Mouse (Mus musculus): ENCODE data around the gene Tmem170b.

Tmem170b gene

GRCm38 (mm10) chr13:41605099-41606010, at the start of gene Tmem170b:
Gene Tmem170b (plus strand): TSS chr13:41605907.
- under 1% methylated on average over 86 of the region's 87 CpGs for WGBS

DNA sequence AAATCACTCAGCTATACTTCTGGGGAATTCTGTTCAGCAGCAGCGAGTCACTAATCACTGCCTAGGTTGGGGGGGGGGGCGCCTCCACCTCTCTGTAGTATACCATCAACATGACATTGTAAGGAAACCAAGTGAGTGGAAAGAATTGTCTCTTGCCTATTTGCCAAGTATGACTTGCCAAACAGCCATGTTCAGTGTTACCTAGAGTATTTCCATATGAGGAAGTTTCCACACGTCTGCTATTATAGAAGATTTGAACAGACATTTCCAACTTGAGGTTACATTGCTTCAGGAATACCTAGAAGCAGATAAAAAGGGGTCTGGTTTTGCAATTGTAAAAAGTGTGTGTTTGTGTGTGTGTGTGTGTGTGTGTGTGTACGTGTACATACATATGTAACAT, 44.7 kb upstream of the Tmem170b start:
- 94% methylated on average over 4 of the region's 4 CpGs for WGBS

DNA sequence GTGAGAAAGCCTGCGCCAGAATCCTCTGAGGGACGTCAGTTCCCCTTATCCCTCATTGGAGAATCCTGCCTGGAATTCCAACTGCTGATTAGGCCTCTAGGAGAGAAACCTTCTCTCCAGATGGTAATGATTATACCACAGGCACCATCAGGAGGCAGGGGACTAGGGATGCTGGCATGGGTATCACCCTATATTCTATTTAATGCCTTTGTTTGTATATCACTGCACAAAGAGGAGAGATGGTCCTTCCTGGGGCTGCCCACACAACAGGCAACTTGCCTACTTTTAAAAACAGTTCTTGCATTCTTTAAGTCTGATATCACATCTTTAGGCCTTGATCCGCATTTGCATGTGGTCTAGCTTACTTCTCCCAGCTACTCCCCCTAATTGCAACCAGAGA, 37.3 kb upstream of the Tmem170b start:
- 94% methylated on average over 3 of the region's 3 CpGs for WGBS

DNA sequence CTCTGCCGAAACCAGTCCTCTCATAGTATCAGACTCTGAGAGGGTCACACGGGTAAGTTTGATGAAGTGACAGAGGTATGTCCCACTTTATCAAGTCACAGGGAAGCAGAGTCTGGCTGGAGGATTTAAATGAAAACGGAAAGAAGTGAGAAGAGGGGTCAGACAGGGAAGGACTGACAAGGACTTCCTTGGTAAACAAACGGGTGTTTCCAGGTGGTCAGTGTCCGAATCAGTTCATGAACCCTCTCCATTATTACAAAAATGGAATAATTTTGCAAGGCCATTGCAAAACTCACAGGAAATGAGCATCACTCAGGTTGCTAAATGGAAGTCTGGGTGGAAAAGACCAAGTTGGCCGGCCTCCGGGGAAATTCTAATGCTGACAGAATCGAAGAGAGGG, 36.8 kb upstream of the Tmem170b start:
- WGBS: 95% methylated on average over 8 of the region's 8 CpGs

DNA sequence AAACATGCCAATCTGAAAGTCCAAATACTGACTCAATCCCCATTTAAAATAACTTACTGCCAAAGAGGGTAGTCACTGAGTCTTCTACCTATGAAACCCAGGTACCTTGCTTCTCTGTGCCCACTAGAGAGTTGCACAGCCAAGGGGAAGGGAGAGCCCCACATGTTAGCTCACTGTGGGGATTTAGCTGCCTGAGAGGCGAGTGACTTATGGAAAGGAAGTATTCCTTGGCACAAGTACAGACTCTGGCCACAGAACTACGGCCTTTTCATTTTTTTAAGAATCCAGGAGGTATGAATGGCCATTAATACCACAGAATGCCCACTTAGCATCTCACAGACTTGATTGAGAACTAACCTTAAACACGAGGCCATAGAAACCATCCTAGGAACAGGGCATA, 35.9 kb upstream of the Tmem170b start:
- 70% methylated on average over 3 of the region's 3 CpGs for WGBS

DNA sequence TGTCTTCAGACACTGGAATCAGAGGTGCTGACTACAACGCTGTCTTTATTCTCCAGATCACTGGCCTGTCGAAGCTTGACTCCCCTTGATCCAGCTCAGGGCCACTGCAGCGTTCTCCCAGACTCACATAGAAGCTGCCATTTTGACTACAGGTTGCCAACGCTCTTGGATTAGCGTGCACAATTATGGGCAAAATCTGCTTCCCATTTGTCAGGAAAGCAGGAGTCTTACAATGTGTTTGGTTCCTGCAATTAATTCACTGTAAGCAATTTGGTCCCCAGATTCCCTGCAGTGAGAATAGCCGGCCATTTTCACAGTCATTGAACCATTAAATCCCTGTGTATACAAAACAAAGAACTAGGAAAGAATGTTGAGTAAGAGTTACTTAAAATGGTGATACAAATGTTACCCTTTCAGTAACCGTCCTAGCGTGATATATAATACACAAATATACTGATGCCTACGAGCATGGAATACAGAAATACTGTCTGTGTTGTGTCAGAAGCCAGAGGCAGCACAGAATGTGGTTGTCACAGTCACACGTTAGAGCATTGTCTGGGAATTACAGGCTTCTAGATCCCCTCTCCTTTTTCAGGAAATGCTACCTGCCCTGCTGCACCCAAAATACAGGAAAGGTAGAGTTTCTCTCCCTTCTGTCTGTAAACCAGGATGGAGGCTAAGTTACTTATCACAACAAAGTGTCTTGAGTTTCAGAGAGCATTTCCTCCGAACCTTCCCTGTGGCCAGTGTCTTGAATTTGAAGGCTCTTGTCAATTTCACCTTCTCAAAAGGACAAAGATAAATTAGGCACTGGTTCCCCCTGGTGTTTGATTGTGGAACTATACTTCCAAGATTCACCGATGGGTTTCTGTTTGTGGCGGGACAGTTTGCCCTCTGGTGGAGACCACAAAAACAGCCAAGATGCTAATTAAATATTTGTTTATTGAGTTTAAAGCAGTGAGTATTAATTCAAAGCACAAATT, 34.0 kb upstream of the Tmem170b start:
- 47% methylated on average over 13 of the region's 13 CpGs for WGBS

DNA sequence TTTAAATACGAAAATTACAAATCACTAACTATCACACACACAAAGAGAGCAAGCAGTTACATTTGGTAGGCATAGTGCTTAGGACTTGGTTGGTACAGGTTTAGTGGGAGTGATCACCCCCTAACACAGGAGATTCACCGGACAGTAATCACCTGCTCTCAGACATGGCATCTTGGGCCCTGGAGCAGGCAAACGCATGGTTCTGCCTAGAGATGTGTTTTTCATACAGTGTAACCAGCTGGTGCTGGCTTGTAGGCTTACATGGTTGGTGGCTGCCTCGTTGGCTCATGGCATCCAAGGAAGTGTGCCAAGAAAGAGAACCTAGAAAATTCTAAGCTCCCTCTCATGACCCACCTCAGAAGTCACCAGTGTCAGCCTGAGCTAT, 33.4 kb upstream of the Tmem170b start:
- 38% methylated on average over 4 of the region's 4 CpGs for WGBS

DNA sequence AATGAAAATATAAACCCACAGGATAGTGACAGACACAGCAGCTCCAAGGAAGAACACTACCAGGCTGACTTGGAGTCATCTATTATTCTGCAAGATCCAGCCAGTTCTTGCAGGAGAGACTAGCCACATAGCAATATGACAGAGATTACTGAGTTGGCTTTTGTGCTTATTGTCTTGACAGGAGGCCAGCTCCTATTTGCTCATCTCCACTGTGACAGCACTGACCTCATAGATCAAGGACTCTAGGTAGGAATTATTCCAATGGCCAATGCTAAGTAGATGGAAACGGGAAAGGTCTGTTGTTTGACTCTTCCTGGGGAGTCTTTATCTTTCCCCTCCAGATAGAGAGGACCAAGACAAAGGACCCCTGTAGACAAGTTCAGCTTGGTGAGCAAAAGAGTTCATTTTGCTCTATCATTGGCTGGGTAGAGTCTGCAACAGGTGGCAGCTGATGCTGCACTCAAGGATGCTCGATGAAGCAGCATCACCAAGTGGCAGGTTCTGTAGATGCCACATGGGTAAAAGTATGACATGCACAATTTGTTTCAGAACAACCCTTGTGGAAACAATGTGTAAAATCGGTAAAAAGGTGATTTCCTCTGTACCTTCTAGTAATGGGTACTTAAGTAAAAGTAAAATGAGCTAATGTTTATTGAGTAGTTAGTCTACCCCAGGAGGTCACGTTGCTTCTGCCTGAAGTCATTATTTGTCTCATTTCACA, 32.4 kb upstream of the Tmem170b start:
- 39% methylated on average over 4 of the region's 4 CpGs for WGBS

DNA sequence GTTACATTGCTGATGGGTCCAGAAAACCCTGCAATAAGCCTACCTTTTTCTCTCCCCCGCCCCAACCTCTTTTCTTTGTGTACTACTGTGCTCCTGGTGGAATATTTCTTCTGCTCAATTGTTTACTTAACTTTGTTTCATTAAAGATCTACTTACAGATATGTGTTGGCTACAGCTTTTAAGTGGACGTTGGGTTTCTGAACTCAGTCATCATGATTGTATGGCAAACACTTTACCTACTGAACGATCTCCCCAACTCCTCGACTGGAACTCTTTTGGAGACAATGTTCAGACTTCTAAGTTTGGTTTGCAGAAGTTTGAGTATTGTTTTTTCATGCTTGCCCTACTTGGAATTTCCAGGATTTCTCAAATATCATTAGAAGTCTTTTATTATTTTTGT, 24.6 kb upstream of the Tmem170b start:
- WGBS: 80% methylated on average over 4 of the region's 4 CpGs

DNA sequence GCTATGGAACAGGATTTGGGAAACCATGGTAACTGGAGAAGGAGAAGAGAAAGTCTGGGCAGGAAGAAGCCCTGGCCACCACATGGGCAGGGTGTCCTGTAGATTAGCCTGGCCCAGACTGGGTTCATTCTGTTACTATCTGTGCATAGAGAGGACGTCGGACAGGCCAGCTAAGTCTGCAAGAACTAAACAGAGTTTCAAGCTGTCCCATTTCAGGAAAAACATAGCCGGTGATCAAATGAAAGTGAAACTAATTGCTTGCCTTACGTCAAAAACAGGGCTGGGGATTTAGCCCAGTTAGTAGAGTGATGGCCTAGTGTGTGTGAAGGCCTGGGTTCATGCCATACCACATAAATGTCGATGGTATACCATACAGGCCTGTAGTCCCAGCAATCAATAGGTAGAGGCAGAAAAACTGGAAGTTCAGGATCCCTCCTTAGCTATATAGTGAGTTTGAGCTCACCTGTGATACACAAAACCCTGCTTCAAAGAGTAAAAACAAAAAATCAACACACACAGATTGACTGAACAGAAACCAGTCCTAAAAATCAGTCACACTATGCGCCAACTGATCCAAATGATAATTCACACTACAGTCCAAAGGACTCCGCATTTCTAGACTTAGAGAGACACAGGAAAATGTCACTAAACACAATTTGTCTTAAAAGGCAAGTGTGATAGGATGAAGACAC, 21.9 kb upstream of the Tmem170b start:
- WGBS: 61% methylated on average over 7 of the region's 7 CpGs

- WGBS: 90% methylated on average over 3 of the region's 3 CpGs
These were observed 21.4 kb upstream of the Tmem170b start for GRCm38 (mm10) chr13:41584358-41584680.

- 93% methylated on average over 4 of the region's 4 CpGs for WGBS
These were observed 20.8 kb upstream of the Tmem170b start for GRCm38 (mm10) chr13:41584896-41585295.

DNA sequence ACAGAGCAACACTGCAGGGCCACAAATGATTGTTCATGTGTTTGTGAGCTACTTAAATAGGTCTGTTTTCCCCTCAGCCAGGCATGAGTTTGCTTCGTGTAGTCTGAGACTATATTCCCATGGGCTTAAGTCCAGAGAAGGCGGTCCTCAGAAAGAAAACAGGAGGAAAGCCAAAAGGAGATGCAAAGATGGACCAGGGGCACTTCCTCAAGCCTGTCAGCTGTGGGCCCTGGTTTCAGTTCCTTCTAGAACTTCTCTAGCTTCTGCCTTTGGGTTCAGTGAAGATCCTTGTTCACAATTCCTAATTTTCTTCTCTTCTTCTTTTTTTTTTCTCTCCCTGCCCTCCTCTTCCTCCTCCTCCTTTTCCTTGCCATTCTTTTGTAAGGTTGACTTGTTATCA, 9.0 kb upstream of the Tmem170b start:
- WGBS: 52% methylated on average over 2 of the region's 2 CpGs

DNA sequence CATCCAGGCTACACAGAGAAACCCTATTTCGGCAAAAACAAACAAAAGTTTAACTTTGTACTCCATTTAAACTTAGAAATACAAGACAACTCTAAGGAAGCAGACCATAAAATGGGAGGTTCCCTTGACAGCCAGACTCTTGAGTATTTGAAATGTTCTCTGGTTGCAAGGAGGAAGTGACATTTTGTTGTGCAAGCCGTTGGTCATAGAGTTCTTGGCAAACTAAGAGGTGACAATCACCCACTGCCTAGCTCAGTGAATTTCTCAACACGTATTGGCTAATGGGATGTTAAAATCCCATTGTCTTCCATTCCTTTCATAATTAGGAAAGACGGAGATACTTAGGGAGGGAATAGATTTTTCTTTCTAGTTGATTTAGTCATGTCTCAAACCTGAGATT, 5.7 kb upstream of the Tmem170b start:
- 69% methylated on average over 4 of the region's 4 CpGs for WGBS

GRCm38 (mm10) chr13:41601056-41601455, 4.7 kb upstream of the Tmem170b start:
- 90% methylated on average over 3 of the region's 3 CpGs for WGBS

- 69% methylated on average over 5 of the region's 5 CpGs for WGBS
These were observed 1.7 kb upstream of the Tmem170b start for GRCm38 (mm10) chr13:41603921-41604466.

- WGBS: 2% methylated on average over 60 of the region's 67 CpGs
These were observed 634 bp downstream of the Tmem170b start for GRCm38 (mm10) chr13:41606081-41607000.

- WGBS: 21% methylated on average over 3 of the region's 3 CpGs
These were observed 1.9 kb downstream of the Tmem170b start for GRCm38 (mm10) chr13:41607589-41607988.

- WGBS: 66% methylated on average over 2 of the region's 2 CpGs
These were observed 2.9 kb downstream of the Tmem170b start for GRCm38 (mm10) chr13:41608559-41608958.

DNA sequence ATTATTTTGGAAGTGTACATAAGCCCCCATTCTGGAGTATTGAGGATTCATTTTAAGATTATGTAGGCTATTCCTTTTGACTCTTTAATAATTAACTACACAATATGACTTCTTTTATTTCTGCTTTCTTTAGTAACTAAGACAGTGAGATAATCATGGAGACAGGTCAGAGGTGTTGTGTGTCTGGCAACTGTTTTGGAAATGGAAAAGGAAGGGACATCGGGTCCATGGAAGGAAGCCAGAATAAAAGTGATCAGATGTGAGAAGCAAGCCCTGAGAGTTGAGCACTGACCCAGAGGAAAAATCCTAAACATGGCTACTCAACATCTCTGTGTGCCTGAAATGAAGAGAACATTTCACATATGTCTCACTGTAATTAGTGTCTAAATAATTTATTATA, 5.3 kb downstream of the Tmem170b start:
- WGBS: 62% methylated on average over 1 of the region's 1 CpGs

Measured in cerebral cortex, adult 2 months (tissue).